Mouse (Mus musculus) subcutaneous adipose tissue, adult 2 months (tissue): Measurements from ENCODE around the gene Mier1. TPM values are rescaled to one million over a fixed set of nuclear protein-coding genes. Genes with fewer than 3 reads are reported as not detected.

Experiments used
- polyA plus RNA-seq: library from polyadenylated mRNA; depleted of rRNA; stranded (reverse); fragments of >200 nt; gene quantifications from 2 replicates; pipeline ENCODE4 v1.2.3, GENCODE M21; 2012; ENCODE audit warnings: low replicate concordance; rRNA removed

The Mier1 gene
- 10.5 and 12.9 TPM in 2 replicates for polyA plus RNA-seq

DNA sequence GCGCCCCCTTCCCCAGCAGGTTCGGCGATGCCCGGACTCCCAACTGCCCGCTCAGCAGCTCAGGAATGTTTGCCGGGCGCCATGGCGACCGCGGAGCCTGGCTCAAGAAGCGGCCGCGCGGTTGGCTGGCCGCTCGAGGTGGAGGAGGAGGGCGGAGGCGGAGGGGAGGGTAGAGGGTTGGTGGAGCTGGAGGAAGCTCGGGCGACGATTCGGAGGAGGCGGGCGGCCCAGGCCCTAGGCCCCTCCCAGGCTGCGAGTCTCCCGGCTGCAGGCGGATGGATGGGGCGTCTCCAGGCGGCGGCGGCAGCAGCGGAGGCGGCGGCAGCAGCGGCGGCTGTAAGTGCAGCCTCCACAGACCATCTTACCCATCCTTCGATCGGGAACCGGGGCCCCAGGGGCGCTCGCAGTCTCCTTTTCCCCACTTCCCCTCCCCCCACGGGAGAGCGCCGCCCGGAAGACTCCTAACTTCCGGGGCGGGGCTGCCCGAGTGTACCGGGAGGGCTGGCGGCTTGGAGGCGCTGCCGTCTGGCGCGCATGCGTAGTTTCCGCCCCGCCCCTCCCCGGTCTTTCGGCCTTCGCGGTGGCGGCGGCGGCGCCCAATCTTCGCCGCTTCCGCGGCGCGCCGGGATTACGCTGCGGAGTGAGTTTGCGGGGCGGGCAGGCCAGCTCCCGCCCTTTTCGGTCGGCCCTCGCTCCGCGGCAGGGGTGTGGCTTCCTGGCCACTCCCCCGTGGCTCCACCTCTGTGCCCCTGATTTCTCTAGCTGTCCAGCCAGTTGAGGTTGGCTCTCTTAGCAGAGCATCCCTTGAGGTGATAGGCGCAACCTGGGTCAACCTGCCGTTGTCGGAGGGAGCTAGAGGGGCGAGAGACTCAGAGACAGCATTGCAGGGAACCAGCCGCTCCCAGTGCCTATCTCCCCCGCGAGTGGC lies at the start of gene Mier1, which contains the start of gene Wdr78:
TSS of gene Mier1 (plus strand) at position 207 of the 928 bp plus-strand sequence.
TSS of gene Wdr78 (minus strand) at position 372 of the 928 bp plus-strand sequence.

Other genes starting within 250 kb of the Mier1 start
- not detected in 2 replicates for gene Tctex1d1, start 135.8 kb upstream of the Mier1 start, polyA plus RNA-seq
- not detected in 2 replicates for gene Insl5, start 87.5 kb upstream of the Mier1 start, polyA plus RNA-seq
- gene Wdr78, start 165 bp downstream of the Mier1 start, polyA plus RNA-seq = 1.4 and 2.2 TPM in 2 replicates
- 3.3 and 5.5 TPM in 2 replicates for gene Slc35d1, start 100.8 kb downstream of the Mier1 start, polyA plus RNA-seq
- gene 4921539E11Rik, start 176.5 kb downstream of the Mier1 start, polyA plus RNA-seq = not detected in 2 replicates
- 10.4 and 12.3 TPM in 2 replicates for gene Oma1, start 199.4 kb downstream of the Mier1 start, polyA plus RNA-seq